Mouse (Mus musculus): ENCODE results near the gene Gm8356.
"Not testable (repeated sequence)": the region's sequence is repeated elsewhere in the genome, so short reads cannot be mapped to it uniquely, and the experiment has no call there.

Gm8356 gene

GRCm38 (mm10) chr14:6537190-6537589, at the start of gene Gm8356:
Gene Gm8356, minus strand, starts transcription at chr14:6537290.
- DNase-seq: not testable (repeated sequence)

DNA sequence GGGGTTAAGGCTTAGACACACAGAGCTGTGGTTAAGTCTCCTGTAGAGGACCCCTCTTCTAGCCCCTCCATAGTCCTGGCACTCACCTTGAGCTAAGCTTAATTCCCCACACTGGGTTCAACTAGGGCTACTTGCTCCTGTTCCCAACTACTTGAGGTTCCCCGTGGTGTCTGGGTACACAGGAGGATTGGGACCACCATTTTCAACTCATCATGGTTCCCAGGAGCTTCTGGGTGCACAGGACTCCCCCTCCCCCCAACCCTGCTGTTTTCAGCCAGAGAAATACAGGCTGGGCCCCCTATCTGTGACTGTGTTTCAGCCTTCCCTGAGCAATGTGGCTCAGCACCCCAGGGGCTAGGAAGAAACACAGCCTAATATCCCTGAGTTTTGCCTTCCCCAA, 50.8 kb downstream of the Gm8356 start:
- DNase-seq: not testable (repeated sequence)

- DNase-seq: not testable (repeated sequence)
Observed at GRCm38 (mm10) chr14:6485541-6485940, 51.5 kb downstream of the Gm8356 start.

DNA sequence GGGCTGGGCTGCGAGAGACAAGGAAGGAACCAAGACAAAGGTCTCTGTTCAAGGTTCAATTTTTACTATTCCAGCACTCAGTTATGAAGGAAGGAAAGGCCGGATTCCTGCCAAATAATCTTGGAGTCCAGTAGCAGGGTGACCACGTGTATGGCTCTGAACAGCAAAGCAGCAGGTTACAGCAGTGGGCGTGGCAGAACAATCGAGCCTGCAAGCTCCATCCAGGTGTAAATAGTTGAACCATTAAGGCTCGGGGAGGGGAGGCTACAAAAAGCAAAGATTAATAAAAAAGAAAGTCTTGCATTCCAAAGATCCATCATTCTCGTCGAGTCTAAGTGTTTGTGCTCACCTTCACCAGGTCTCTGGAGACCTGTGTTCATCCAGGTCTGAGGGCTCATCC, 55.0 kb downstream of the Gm8356 start:
- not testable (repeated sequence) for DNase-seq
